Mouse (Mus musculus) macrophage (primary cell): ENCODE results near the gene Tyrobp. TPM values are rescaled to one million over a fixed set of nuclear protein-coding genes. Genes with fewer than 3 reads are reported as not detected.

Source experiments
- H3K27ac ChIP-seq: fragments of 350-480 bp; formaldehyde crosslinking; 2 replicates; pipeline ENCODE4 v1.9.0; 2021
- H3K36me3 ChIP-seq: fragments of 350-480 bp; formaldehyde crosslinking; 2 replicates; pipeline ENCODE4 v1.9.0; 2021; ENCODE audit errors: inconsistent target
- H3K4me3 ChIP-seq: fragments of 350-480 bp; formaldehyde crosslinking; 2 replicates; pipeline ENCODE4 v1.9.0; 2021; ENCODE audit errors: inconsistent target
- H3K79me2 ChIP-seq: fragments of 350-480 bp; formaldehyde crosslinking; 2 replicates; pipeline ENCODE4 v1.9.0; 2021; ENCODE audit errors: inconsistent target
- WGBS: methylation state at CpG from one replicate; pipeline ENCODE4 v1.1.7; 2026; ENCODE audit warnings: inconsistent platforms; ENCODE audit not compliant: missing documents; 5-methylcytosine and 5-hydroxymethylcytosine counted together
- polyA plus RNA-seq: library from polyadenylated mRNA; stranded (reverse); fragments of 250-400 nt; gene quantifications from 3 replicates; pipeline ENCODE4 v1.2.4, GENCODE M21; 2018; ENCODE audit warnings: inconsistent platforms
- total RNA-seq, 78 experiments: library from RNA; depleted of rRNA; stranded (reverse); fragments of 250-400 nt; gene quantifications; 1 replicate in 9 of 78; 2 replicates in 24 of 78; 3 replicates in 43 of 78; 4 replicates in 2 of 78; pipeline ENCODE4 v1.2.4; 2018; ENCODE audit warnings: inconsistent platforms in 56 of 78

The Tyrobp gene
- total RNA-seq (2018; cell fraction: chromatin; rRNA removed), result 100 to 1,000 TPM in 7 of 26 experiments, 10 to 100 TPM in 19; 39.6 to 123 (median 77.3) TPM
- 1,000 to 10,000 TPM; 1,796 to 3,589 (median 2,552) TPM for total RNA-seq (2018; cell fraction: cytosol; rRNA removed)
- total RNA-seq (2018; cell fraction: nucleus; rRNA removed), result 100 to 1,000 TPM; 185 to 760 (median 490) TPM
- 2,505 to 4,301 TPM (median 3,819 TPM) in 3 replicates for polyA plus RNA-seq

- peak within 1 kb of the TSS; percentile 98 for H3K27ac ChIP-seq
Measured at GRCm38 (mm10) chr7:30413596-30413995, at the start of gene Tyrobp. Gene Tyrobp (plus strand): TSS chr7:30413760.

DNA sequence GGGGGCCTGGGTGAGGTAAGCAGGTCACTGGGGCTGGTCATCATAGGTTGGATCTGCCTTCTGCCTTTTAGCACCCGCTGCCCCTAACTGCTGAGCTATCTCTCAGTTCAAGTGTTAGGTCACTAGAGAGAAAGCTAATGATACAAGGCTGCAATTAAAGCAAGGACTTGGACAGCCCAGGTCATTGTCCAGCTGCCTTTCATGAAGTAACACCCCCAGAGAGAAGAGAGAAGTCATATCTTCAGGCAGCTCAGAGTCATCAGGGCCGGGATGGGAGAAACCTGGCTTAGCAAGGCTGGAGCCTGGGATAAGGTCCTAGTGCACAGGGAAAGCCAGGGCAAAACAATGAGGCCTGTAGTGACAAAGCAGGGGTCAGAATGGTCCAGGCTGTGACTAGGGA, 46.1 kb upstream of the Tyrobp start:
- no peaks in the 10 kb centered on the region for H3K36me3 ChIP-seq
- WGBS, result 75% methylated on average over 2 of the region's 2 CpGs
- H3K4me3 ChIP-seq, result no peak overlapping the region
- H3K27ac ChIP-seq, result no peak overlapping the region
- H3K79me2 ChIP-seq, result no peaks in the 10 kb centered on the region

More at GRCm38 (mm10) chr7:30413596-30413995, at the start of gene Tyrobp:
- Histone ChIP-seq H3K4me3 (peak within 1 kb of the TSS; percentile 79), H3K36me3 (no peaks in the 10 kb centered on the region), H3K79me2 (peaks cover 53% of the 10 kb centered on the region)
- WGBS, result 0% methylated on average over 5 of the region's 5 CpGs

DNA sequence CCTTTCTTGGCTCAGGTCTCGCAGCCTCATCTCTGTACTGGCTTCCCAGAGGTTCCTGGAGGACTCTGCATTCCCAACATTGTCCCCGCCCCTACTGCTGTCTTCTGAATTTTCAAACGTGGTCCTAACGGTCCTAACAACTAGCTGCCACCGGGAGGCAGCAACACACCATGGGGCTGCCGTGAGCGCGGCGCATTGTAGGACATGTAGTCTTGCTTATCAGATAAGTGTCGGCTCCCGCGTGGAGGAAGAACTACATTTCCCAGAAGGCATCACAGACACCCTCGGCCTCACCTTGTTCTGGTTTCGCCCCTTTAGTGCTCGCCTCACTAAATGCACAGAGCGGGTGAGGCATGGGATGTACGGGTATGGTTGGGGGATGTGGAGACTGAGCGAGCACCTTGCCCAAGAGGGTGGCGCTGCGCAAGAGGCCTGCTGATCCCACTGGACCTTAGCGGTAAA, 40.0 kb upstream of the Tyrobp start:
- Histone ChIP-seq H3K4me3 (peak overlapping the region; percentile 48), H3K27ac (no peak overlapping the region), H3K36me3 (no peaks in the 10 kb centered on the region), H3K79me2 (no peaks in the 10 kb centered on the region)
- 4% methylated on average over 21 of the region's 21 CpGs for WGBS

DNA sequence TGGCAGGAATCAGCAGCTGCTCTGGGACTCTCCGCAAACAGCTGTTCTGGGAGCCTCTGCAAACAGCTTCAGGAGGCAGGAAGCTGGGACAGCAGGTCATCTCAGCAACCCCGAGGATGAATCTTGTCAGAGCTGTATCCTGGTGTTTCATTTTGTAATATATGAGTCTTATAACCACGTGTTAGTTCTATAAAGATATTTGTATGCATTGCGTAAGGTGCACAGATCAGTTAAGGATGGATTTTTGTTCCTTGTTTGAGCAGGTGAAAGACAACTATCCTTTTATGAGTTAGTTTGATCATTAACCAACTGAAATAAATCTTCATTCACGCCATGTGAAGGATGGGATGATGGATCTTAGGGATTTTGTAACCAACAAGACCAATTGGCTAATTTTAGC, 33.5 kb upstream of the Tyrobp start:
- 60% methylated on average over 5 of the region's 5 CpGs for WGBS
- H3K36me3 ChIP-seq, result no peaks in the 10 kb centered on the region
- no peak overlapping the region for H3K27ac ChIP-seq
- no peak overlapping the region for H3K4me3 ChIP-seq
- no peaks in the 10 kb centered on the region for H3K79me2 ChIP-seq

GRCm38 (mm10) chr7:30384106-30384505, 29.5 kb upstream of the Tyrobp start:
- 87% methylated on average over 9 of the region's 9 CpGs for WGBS
- Histone ChIP-seq H3K27ac (no peak overlapping the region), H3K79me2 (no peaks in the 10 kb centered on the region), H3K36me3 (no peaks in the 10 kb centered on the region), H3K4me3 (no peak overlapping the region)

DNA sequence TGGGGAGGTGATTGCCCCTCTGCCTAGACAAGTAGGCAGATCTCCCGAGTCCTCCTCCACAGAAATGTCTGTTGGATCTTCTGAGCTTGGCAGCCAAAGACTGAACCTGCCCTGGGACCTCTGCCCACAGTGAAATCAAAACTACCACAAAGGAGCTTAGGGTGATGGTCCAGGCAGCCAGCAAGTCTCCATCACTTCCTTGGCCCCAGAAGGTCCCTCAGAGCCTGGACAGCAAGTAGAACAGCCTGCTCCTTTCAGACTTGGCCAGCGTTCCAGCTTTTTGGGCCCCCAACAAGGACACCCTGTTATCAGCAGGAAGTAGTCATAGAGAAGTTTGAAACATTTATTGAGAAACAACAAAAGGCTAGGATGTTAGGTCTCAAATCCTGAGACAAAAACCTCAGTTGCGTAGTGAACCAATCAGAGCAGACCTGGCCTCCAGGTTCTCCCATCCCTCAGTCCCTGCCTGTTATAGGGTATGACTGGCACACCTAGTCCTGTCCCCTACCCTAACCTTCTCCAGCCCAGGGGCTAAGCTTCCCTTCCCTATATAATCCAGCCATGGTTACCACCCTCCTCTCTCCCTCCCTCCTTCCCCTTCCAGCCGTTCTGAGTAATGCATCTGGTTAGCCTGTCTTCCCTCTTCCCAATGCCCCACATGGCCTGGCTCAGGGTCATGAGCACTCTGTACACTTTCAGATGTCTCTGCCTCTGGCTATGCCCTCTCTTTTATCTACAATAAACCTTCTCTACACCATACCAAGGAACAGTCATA, 20.6 kb upstream of the Tyrobp start:
- no peaks in the 10 kb centered on the region for H3K36me3 ChIP-seq
- H3K79me2 ChIP-seq, result no peaks in the 10 kb centered on the region
- WGBS, result 55% methylated on average over 3 of the region's 4 CpGs
- H3K4me3 ChIP-seq, result peak overlapping the region; percentile 2; the same call in 1 of the 2 replicates
- H3K27ac ChIP-seq, result peak overlapping the region; percentile 94

- no peaks in the 10 kb centered on the region for H3K36me3 ChIP-seq
- peak overlapping the region; percentile 94 for H3K27ac ChIP-seq
- peak overlapping the region; percentile 13 for H3K4me3 ChIP-seq
- no peaks in the 10 kb centered on the region for H3K79me2 ChIP-seq
- WGBS, result 51% methylated on average over 4 of the region's 4 CpGs
Measured at GRCm38 (mm10) chr7:30393631-30394030, 19.9 kb upstream of the Tyrobp start.

DNA sequence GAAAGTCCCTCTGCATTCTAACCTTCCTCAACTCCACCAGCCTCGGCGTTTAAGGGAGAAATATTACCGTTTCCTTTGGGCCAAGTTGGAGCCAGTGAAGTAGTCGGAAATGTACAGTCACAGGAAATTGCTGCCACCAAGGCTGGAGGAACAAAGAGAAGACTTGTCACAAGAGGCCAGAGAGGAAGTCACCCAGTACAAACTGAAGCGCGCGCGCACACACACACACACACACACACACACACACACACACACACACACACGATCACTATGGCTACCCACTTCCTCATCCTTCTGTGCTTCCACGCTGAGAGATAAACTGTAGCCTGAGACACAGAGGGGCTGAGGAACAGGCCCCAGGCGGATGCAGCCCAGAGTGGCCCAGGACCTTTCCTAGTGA, 19.2 kb upstream of the Tyrobp start:
- Histone ChIP-seq H3K27ac (peak overlapping the region; percentile 94), H3K36me3 (no peaks in the 10 kb centered on the region), H3K4me3 (peak overlapping the region; percentile 13), H3K79me2 (no peaks in the 10 kb centered on the region)
- 0% methylated on average over 10 of the region's 11 CpGs for WGBS

GRCm38 (mm10) chr7:30394871-30395270, 18.7 kb upstream of the Tyrobp start:
- Histone ChIP-seq H3K36me3 (no peaks in the 10 kb centered on the region), H3K4me3 (no peak overlapping the region), H3K27ac (peak overlapping the region; percentile 94), H3K79me2 (no peaks in the 10 kb centered on the region)
- 44% methylated on average over 2 of the region's 2 CpGs for WGBS

DNA sequence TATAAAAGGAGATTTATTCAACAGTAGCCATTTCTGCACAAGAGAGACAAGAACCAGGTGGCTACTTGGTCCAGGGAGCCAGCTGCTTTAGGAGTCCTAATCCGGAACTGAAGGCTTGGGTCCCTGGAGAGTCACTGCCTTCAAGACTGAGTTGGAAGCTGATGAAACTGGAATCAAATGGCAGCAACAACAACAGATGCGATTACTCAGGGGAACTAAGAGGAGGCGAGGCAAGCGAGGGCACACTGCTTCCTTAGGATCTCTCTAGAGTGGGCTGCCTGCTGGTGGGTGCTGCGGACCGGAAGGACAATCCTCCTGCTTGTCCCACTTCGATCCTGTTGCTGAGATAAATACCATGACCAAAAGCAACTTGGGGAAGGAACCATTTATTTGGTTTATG, 13.9 kb upstream of the Tyrobp start:
- no peak overlapping the region for H3K4me3 ChIP-seq
- no peaks in the 10 kb centered on the region for H3K36me3 ChIP-seq
- no peak overlapping the region for H3K27ac ChIP-seq
- H3K79me2 ChIP-seq, result no peaks in the 10 kb centered on the region
- WGBS, result 98% methylated on average over 7 of the region's 7 CpGs

DNA sequence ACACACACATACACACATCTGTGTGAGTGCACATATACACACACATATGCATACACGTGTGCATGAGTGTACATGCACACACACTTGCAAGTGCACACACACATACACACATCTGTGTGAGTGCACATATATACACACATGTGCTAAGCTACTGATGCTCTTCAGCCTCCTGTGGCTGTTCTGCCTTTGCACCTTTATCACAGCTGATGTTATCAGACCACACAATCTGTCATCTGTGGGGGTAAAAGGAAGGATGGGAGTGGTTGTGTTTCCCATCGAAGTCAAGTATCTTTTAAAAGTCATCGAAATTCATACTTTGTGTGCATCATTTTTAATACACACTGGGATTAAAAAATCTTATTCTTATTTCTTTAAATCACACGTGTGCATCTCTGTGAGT, 11.2 kb upstream of the Tyrobp start:
- Histone ChIP-seq H3K36me3 (no peaks in the 10 kb centered on the region), H3K27ac (no peak overlapping the region), H3K4me3 (no peak overlapping the region), H3K79me2 (no peaks in the 10 kb centered on the region)
- 42% methylated on average over 4 of the region's 4 CpGs for WGBS

DNA sequence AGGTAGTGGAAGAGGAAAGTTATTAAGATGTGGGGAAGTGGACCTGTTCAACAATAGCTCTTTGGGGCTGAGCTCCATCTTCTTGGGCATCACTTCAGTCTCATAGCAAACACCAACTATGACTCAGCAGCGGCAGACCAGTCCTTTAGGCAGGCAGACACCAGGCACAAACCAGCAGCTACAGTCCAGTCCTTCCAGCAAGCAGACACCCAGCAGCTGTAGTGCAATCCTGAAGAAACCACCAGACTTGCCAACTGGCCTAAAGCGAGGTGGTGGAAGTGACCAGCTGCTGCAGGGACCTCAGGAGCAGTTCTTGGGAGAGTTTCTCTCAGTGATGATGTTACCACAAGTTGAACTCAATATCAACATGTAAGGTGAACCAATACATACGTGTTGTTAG, 4.9 kb upstream of the Tyrobp start:
- H3K4me3 ChIP-seq, result no peak overlapping the region
- no peak overlapping the region for H3K27ac ChIP-seq
- H3K79me2 ChIP-seq, result peaks cover 4% of the 10 kb centered on the region
- H3K36me3 ChIP-seq, result no peaks in the 10 kb centered on the region
- WGBS, result 100% methylated on average over 3 of the region's 3 CpGs

DNA sequence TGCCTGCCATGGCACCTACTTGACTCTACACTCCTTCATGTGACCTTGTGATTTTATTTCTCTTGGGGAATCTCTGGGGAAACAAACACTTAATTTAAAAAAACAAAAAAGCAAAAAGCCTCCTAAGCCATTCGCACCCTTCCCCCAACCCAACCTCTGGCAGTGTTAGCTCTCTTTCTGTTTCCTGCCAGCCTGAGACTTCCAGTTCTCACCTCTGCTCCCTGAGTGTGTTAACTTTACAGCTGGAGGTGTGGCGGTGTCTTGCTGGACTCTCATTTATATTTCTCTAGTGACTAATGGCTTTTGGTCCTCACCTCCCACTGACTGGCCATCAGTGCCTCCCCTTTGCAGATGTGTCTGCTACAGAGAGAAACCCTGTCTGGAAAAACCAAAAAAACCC, 3.8 kb upstream of the Tyrobp start:
- WGBS, result 77% methylated on average over 2 of the region's 2 CpGs
- Histone ChIP-seq H3K79me2 (peaks cover 15% of the 10 kb centered on the region), H3K27ac (no peak overlapping the region), H3K36me3 (no peaks in the 10 kb centered on the region), H3K4me3 (no peak overlapping the region)

DNA sequence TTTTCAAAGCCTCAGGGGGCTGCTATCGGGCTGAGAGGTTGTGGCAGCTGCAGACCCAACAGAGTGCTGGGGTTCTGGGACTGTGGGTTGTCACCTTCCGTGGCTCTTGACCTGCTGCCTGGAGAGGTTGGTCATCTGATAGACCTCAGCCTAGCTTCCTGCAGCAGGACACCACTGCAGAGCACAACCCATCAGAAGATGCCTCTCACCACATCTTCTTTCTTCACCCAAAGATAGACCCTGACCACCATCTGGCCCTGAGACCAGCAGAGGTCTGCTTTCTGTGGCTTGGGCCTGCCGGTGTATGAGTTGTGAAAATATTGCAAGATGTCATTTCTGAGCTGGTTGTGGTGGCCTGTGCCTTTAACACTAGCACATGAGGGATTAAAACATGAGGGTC, 2.5 kb upstream of the Tyrobp start:
- Histone ChIP-seq H3K4me3 (no peak overlapping the region), H3K27ac (peak overlapping the region; percentile 98; the same call in 1 of the 2 replicates), H3K36me3 (no peaks in the 10 kb centered on the region), H3K79me2 (peaks cover 28% of the 10 kb centered on the region)
- WGBS, result 54% methylated on average over 3 of the region's 3 CpGs

GRCm38 (mm10) chr7:30412735-30413147, 819 bp upstream of the Tyrobp start:
- Histone ChIP-seq H3K27ac (peak overlapping the region; percentile 98), H3K36me3 (no peaks in the 10 kb centered on the region), H3K79me2 (peaks cover 45% of the 10 kb centered on the region), H3K4me3 (peak overlapping the region; percentile 79; the same call in 1 of the 2 replicates)
- WGBS, result 0% methylated on average over 4 of the region's 4 CpGs
